Mouse (Mus musculus) liver, embryonic 18 days (tissue): ENCODE data around the gene H2-M9. TPM values are rescaled to one million over a fixed set of nuclear protein-coding genes. Genes with fewer than 3 reads are reported as not detected.

Experiments
- polyA plus RNA-seq: library from polyadenylated mRNA; depleted of rRNA; stranded (reverse); fragments of >200 nt; gene quantifications from 2 replicates; pipeline ENCODE4 v1.2.3, GENCODE M21; 2012; rRNA removed

The H2-M9 gene
- not detected in 2 replicates for polyA plus RNA-seq

DNA sequence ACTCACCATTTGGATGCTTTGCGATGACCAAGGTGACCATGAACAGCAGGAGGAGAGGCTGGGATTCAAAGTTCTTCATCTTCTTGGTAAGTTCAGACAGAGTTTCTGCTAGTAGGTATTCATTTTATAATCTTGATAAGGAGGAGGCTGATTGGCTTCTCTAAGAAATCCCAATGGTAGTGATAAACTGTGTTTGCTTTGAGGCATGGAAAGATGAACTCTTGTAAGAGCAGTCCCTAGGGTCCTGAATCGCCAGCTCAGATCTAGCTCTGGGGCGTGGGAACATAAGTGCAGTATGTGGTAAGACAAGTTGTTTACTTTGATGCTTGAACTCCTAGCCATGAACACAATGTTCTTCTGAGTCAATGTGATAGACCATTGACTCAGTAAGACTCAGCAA lies at the start of gene H2-M9:
H2-M9 (minus strand) TSS at position 101 of the 400 bp plus-strand sequence.

DNA sequence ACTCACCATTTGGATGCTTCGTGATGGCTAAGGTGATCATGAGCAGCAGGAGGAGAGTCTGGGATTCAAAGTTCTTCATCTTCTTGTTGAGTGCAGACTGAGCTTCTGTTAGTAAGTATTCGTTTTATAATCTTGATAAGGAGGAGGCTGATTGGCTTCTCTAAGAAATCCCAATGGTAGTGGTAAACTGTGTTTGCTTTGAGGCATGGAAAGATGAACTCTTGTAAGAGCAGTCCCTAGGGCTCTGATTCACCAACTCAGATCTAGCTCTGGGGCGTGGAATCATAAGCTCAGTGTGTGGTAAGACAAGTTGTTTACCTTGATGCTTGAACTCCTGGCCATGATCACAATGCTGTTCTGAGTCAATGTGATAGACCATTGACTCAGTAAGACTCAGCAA lies 29.7 kb upstream of the H2-M9 start, which contains the start of gene H2-M1:
H2-M1 (minus strand) TSS at position 101 of the 400 bp plus-strand sequence.

Other genes with a start within 250 kb of the H2-M9 start
- not detected in 2 replicates for gene H2-M10.4, start 180.3 kb downstream of the H2-M9 start, polyA plus RNA-seq
- not detected in 2 replicates for gene H2-M11, start 95.6 kb downstream of the H2-M9 start, polyA plus RNA-seq
- gene H2-M1, start 29.6 kb upstream of the H2-M9 start, polyA plus RNA-seq = not detected in 2 replicates
- gene H2-M10.5, start 130.2 kb upstream of the H2-M9 start, polyA plus RNA-seq = not detected in 2 replicates
- gene H2-M10.6, start 169.5 kb upstream of the H2-M9 start, polyA plus RNA-seq = not detected in 2 replicates
- 19.4 and 23.3 TPM in 2 replicates for gene Trim26, start 194.5 kb upstream of the H2-M9 start, polyA plus RNA-seq
- gene Trim15, start 224.5 kb upstream of the H2-M9 start, polyA plus RNA-seq = 0.25 and 0.42 TPM in 2 replicates
- 37.1 and 43.0 TPM in 2 replicates for gene Trim10, start 226.9 kb upstream of the H2-M9 start, polyA plus RNA-seq
- 0.01 TPM in 1 of 2 replicates, not detected in the other for gene Trim40, start 247.5 kb upstream of the H2-M9 start, polyA plus RNA-seq